Mouse (Mus musculus) lung, embryonic 14.5 days (tissue): Measurements from ENCODE around the gene Adamts18. TPM values are rescaled to one million over a fixed set of nuclear protein-coding genes. Genes with fewer than 3 reads are reported as not detected.

Source experiments
- ATAC-seq: fragments of 200-750 bp; cut with Nextera tagmentation; 2 replicates; pipeline ENCODE4 v1.8.0; 2017; ENCODE audit warnings: mild to moderate bottlenecking, moderate TSS enrichment, moderate library complexity; ENCODE audit not compliant: insufficient read depth
- DNase-seq: peaks from one replicate; pipeline ENCODE4 v3.0.0-alpha.2; 2015
- H3K27ac ChIP-seq: fragments of 300-500 bp; sonication (generic); 2 replicates; pipeline ENCODE4 v1.5.1; 2014; ENCODE audit warnings: low read depth, mild to moderate bottlenecking, moderate library complexity
- H3K27me3 ChIP-seq: fragments of 300-500 bp; sonication (generic); 2 replicates; pipeline ENCODE4 v1.6.1; 2014; ENCODE audit warnings: low read length, control low read depth; ENCODE audit not compliant: insufficient read depth
- H3K36me3 ChIP-seq: fragments of 300-500 bp; sonication (generic); 2 replicates; pipeline ENCODE4 v1.6.1; 2014; ENCODE audit warnings: control low read depth; ENCODE audit not compliant: insufficient read depth
- H3K4me1 ChIP-seq: fragments of 300-500 bp; sonication (generic); 2 replicates; pipeline ENCODE4 v1.6.1; 2014; ENCODE audit warnings: antibody characterized with exemption, control low read depth; ENCODE audit not compliant: insufficient read depth
- H3K4me2 ChIP-seq: fragments of 300-500 bp; sonication (generic); 2 replicates; pipeline ENCODE4 v1.6.1; 2014; ENCODE audit warnings: mild to moderate bottlenecking
- H3K4me3 ChIP-seq: fragments of 300-500 bp; sonication (generic); 2 replicates; pipeline ENCODE4 v1.5.1; 2014; ENCODE audit warnings: low read depth, low read length
- H3K9ac ChIP-seq: fragments of 300-500 bp; sonication (generic); 2 replicates; pipeline ENCODE4 v1.6.1; 2014
- H3K9me3 ChIP-seq: fragments of 300-500 bp; sonication (generic); 2 replicates; pipeline ENCODE4 v1.6.1; 2016; ENCODE audit warnings: low read depth, low read length, control low read depth
- CTCF ChIP-seq: IDR thresholded peaks from 2 replicates; pipeline ENCODE4 v1.5.1; 2016; ENCODE audit warnings: antibody characterized with exemption, low read depth
- WGBS: fragments of 180-500 bp; shearing (Covaris S2); extraction: QIAGEN DNeasy Blood & Tissue Kit; methylation state at CpG from one replicate; pipeline ENCODE4 v1.1.7; 2014; 5-methylcytosine and 5-hydroxymethylcytosine counted together
- polyA plus RNA-seq: library from polyadenylated mRNA; unstranded; fragments of >200 nt; fragmentation: Nextera tagmentation; extraction: Ambion mirVana; gene quantifications from 2 replicates; pipeline ENCODE4 v1.2.1, GENCODE M21; 2014

Gene Adamts18
- polyA plus RNA-seq, 1 experiment from 2014 or later = 13.1 TPM

DNA sequence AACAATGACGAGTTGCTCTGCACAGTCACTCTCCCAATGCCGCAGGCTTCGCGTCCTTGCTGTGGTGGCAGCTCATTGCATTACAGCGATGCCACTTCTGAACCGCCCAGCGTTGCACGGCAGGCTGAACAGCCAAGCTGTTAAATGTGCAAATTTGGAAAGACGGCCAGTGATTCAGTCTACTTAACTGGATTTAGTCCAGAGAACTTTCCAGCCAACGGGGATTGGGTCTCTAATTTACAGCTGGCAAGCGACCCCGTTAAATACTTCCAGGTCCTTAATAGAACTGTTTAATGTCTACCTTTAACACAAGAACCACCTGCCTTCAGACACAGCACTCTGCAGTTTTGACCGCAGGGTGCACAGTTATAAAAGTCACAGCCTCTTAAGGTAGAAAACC is 127.1 kb downstream of the Adamts18 start:
- no peak for DNase-seq
- Histone ChIP-seq H3K4me2 (no peak overlapping the region), H3K27ac (no peak overlapping the region), H3K27me3 (no peaks in the 10 kb centered on the region), H3K9me3 (no peaks in the 10 kb centered on the region), H3K9ac (no peak overlapping the region), H3K36me3 (no peaks in the 10 kb centered on the region), H3K4me3 (no peak overlapping the region), H3K4me1 (peaks cover 5% of the 10 kb centered on the region; the same call in 1 of the 2 replicates)
- ATAC-seq = no peak
- WGBS = 86% methylated on average over 13 of the region's 13 CpGs
- TF ChIP-seq CTCF = no peak

DNA sequence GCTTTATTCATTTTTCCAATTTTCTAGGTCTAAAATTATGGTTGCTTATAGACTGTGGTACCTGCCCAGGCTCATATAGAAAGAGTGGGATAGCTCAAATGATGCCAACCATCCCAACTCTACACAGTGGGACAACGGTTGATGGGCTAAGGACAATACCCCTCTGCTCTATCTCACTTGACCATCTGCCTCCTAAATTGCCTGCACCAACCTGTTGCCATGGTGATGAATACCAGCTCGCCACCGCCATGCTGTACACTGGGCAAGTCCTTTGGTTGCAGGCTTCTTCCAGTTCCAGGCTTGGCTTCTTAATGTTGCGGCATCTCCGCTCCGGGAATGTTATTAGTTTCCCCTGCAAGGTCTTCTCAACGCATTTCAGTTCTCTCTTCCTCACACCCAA is 143.6 kb downstream of the Adamts18 start:
- TF ChIP-seq CTCF = no peak
- ATAC-seq (no peak), DNase-seq (no peak)
- Histone ChIP-seq H3K9me3 (no peaks in the 10 kb centered on the region), H3K36me3 (0 out of 2 replicates have a peak, but pooled peaks cover 3% of the 10 kb centered on the region), H3K27ac (no peak overlapping the region), H3K4me2 (no peak overlapping the region), H3K27me3 (no peaks in the 10 kb centered on the region), H3K9ac (no peak overlapping the region), H3K4me3 (no peak overlapping the region), H3K4me1 (no peaks in the 10 kb centered on the region)
- WGBS = 76% methylated on average over 7 of the region's 7 CpGs

DNA sequence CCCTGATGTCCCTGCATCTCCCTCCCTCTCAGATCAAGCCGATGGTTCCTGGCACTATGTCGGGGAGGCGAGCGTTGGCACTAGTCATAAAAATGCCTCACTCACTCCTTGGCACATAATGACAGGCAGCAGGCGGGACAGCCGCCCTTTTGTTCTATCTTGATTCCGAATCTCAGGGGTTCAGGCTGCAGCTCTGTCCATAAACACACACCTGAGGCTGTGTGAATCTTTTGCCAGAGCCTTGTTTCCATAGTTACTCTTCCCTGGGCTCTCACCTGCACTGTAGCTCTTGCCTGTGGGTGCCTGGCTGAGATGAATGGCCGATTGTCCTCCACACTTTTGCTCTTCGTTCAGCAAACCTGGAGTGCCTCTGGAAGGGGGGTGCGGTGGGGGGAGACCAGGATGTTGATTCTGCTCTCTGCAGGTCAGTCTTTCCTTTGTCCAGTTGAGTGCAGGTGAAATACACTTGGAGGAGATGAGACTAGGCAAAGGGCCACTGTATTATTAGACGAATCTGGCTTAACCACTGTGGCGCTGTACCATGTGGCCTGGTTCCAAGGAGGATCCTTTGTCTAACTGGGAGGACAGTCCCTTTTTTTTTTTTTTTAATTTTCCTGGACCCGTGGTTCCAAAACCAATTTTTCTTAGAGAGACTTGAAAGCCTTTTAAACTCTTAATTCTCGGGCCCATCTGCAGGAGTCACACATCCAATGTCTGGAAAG is 156.8 kb downstream of the Adamts18 start:
- no peaks in the 10 kb centered on the region for H3K9me3 ChIP-seq
- ATAC-seq (peak; percentile 86), DNase-seq (peak; percentile 38)
- H3K36me3 ChIP-seq = no peaks in the 10 kb centered on the region
- no peaks in the 10 kb centered on the region for H3K27me3 ChIP-seq
- no peak overlapping the region for H3K9ac ChIP-seq
- TF ChIP-seq CTCF = no peak
- H3K4me2 ChIP-seq = no peak overlapping the region
- H3K27ac ChIP-seq = peak overlapping the region; percentile 56
- no peaks in the 10 kb centered on the region for H3K4me1 ChIP-seq
- WGBS = 54% methylated on average over 14 of the region's 14 CpGs
- no peak overlapping the region for H3K4me3 ChIP-seq

DNA sequence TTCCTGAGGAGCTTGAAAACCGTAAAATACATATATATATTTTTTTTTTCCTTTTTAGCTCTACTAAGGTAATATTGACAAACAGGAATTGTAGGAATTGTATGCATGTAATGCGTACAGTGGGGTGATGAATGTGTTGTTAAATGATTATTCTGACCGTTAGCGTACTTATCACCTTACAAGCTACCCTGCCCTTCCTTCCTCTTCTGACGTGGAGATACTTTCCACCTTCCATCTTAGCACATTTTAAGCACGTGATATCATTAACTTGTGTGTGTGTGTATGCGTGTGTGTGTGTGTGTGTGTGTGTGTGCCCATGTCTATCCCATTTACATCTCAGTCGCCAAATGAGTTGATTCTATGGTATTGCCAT is 160.0 kb downstream of the Adamts18 start:
- H3K27ac ChIP-seq = peak overlapping the region; percentile 31; the same call in 1 of the 2 replicates
- WGBS = 78% methylated on average over 8 of the region's 8 CpGs
- H3K27me3 ChIP-seq = no peaks in the 10 kb centered on the region
- no peak for TF ChIP-seq CTCF
- DNase-seq (no peak), ATAC-seq (no peak)
- no peak overlapping the region for H3K4me3 ChIP-seq
- no peak overlapping the region for H3K4me2 ChIP-seq
- no peaks in the 10 kb centered on the region for H3K36me3 ChIP-seq
- no peaks in the 10 kb centered on the region for H3K9me3 ChIP-seq
- no peak overlapping the region for H3K9ac ChIP-seq
- no peaks in the 10 kb centered on the region for H3K4me1 ChIP-seq

DNA sequence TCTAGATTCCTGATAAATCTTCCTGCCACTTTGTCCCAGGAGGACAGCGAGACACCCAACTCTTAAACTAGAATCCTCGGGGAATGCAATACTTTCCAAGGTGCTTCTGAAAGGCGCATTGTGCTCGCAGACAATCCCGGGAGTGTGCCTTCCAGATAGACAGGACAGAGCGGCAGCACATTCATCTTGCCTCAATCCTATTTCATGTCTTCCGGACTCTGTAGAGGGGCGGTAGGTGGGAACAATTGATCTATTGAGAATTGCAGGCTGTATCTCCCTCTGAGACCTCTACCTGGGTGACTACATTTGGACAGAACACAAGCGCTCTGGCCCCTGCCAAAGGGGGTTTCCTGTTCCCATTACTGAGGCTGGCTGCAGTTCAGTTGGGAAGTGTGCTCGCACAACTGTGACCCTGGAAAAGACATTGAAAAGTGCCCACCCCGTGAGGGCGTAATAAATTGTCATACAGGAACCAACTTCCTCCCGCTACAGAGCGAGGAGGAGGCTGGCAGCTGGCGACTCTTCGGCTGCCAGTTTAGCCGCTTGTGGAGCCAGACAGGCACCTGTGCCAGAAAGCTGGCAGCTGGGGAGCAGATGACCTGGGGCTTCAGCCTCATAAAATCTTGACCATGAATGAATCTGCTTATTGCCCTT is 160.5 kb downstream of the Adamts18 start:
- H3K4me2 ChIP-seq = 0 out of 2 replicates have a peak overlapping the region, but pooled peaks have one; percentile 18
- no peak for TF ChIP-seq CTCF
- DNase-seq = peak; percentile 16
- no peaks in the 10 kb centered on the region for H3K36me3 ChIP-seq
- H3K27ac ChIP-seq = peak overlapping the region; percentile 31; the same call in 1 of the 2 replicates
- no peaks in the 10 kb centered on the region for H3K4me1 ChIP-seq
- no peaks in the 10 kb centered on the region for H3K27me3 ChIP-seq
- 52% methylated on average over 17 of the region's 17 CpGs for WGBS
- no peak overlapping the region for H3K9ac ChIP-seq
- no peak overlapping the region for H3K4me3 ChIP-seq
- no peaks in the 10 kb centered on the region for H3K9me3 ChIP-seq
- ATAC-seq = peak; percentile 18; the same call in 1 of the 2 replicates

DNA sequence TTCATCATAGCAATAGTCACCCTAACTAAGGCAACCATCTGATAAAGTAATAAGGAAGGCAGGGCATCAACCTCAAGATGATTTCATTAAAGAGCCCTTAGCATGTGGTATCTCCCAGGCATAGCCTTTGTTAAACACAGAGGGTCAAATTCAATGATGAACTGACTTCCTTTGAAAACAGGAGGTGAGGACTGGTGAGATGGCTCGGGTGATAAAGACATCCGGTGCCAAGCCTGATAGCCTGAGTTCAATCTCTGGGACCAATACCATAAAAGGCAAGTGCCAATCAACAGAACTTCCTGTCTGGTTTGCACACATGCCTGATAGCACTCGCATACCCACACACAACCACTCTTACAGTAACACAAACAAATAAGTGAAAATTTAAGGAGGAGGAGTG is 169.2 kb downstream of the Adamts18 start:
- Histone ChIP-seq H3K27ac (no peak overlapping the region), H3K4me3 (no peak overlapping the region), H3K4me1 (no peaks in the 10 kb centered on the region), H3K9ac (no peak overlapping the region), H3K4me2 (no peak overlapping the region), H3K9me3 (no peaks in the 10 kb centered on the region), H3K36me3 (no peaks in the 10 kb centered on the region), H3K27me3 (no peaks in the 10 kb centered on the region)
- WGBS = 46% methylated on average over 3 of the region's 3 CpGs
- TF ChIP-seq CTCF = no peak
- DNase-seq (no peak), ATAC-seq (no peak)

DNA sequence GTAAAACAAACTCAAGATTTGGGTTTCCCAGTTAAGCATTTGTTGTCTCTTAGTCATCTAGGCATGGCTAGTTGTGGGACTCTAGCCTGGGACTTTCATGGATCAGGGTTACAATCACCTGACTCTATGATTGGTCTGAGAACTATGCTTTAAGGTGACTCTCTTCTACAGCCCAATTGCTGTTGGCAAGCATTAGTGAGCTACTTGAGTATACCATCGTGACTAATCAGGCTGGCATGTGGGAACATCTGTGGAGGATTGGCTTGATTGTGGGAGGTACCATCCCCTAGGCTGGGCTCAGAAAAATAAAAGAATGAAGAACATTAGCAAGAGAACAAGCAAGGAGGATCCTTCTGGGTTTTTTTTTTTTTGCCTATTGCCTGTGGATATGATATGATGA is 171.7 kb downstream of the Adamts18 start:
- Histone ChIP-seq H3K4me1 (no peaks in the 10 kb centered on the region), H3K27me3 (no peaks in the 10 kb centered on the region), H3K9me3 (no peaks in the 10 kb centered on the region), H3K4me3 (no peak overlapping the region), H3K4me2 (no peak overlapping the region), H3K9ac (no peak overlapping the region), H3K36me3 (no peaks in the 10 kb centered on the region), H3K27ac (no peak overlapping the region)
- DNase-seq (no peak), ATAC-seq (no peak)
- TF ChIP-seq CTCF = no peak
- 79% methylated on average over 1 of the region's 1 CpGs for WGBS
